24 mouse cellular contexts compared by ENCODE assay signal in genomic region chr17:27355056-27355455, GRCm38 (mm10).
"Had no signal": no experiment of that assay in that cellular context is flagged by ENCODE, and none has a peak within 500 bp of the region (broad histone marks: within the 10 kb centered on the region; RNA-seq: fewer than 3 reads in every experiment).

No protein-coding gene starts in this region.

- H3K36me3 ChIP-seq: heart, embryonic 13.5 days; heart, embryonic 15.5 days; hindbrain, embryonic 13.5 days; hindbrain, embryonic 15.5 days; kidney, embryonic 15.5 days; limb, embryonic 13.5 days; limb, embryonic 15.5 days; liver, embryonic 12.5 days had no signal

- DNase-seq: gastrocnemius, postnatal 14 days; gastrocnemius, postnatal 36 days; heart, adult 11 months; heart, adult 2 months; heart, postnatal 14 days; heart, postnatal 36 days; kidney, adult 11 months; kidney, adult 2 months; kidney, adult 9 months; kidney, postnatal 14 days; kidney, postnatal 36 days; layer of hippocampus, adult 9-11 months; layer of hippocampus, postnatal 36 days had no signal

- H3K27me3 ChIP-seq: heart, embryonic 13.5 days; heart, embryonic 15.5 days; hindbrain, embryonic 15.5 days; kidney, embryonic 15.5 days; limb, embryonic 13.5 days; limb, embryonic 15.5 days; liver, embryonic 12.5 days had no signal

- H3K27ac ChIP-seq: heart, adult 2 months; heart, embryonic 13.5 days; heart, embryonic 15.5 days; hindbrain, embryonic 13.5 days; hindbrain, embryonic 15.5 days; hindbrain, postnatal 0 days; kidney, embryonic 15.5 days; kidney, postnatal 0 days; limb, embryonic 13.5 days; limb, embryonic 15.5 days; liver, embryonic 12.5 days; liver, embryonic 14.5 days had no signal

- H3K4me1 ChIP-seq: heart, embryonic 15.5 days; hindbrain, embryonic 15.5 days; kidney, embryonic 15.5 days; limb, embryonic 13.5 days; limb, embryonic 15.5 days; liver, embryonic 12.5 days had no signal

- H3K4me3 ChIP-seq: heart, adult 2 months; heart, embryonic 13.5 days; heart, embryonic 15.5 days; hindbrain, embryonic 13.5 days; hindbrain, embryonic 15.5 days; kidney, embryonic 15.5 days; limb, embryonic 13.5 days; limb, embryonic 15.5 days; liver, embryonic 12.5 days had no signal
